Mouse (Mus musculus) frontal cortex, adult (tissue): ENCODE measurements at regions not wholly inside any gene's neighbourhood (a gene's known extent, or its start where the extent isn't known, plus 50 kb on each side); places are given as distances from the start of the nearest gene placed in this dataset.

ENCODE experiments used
- ATAC-seq: cut with Nextera tagmentation; 2 replicates; pipeline ENCODE4 v1.9.2; 2017; ENCODE audit warnings: mild to moderate bottlenecking, moderate library complexity, mixed read lengths; ENCODE audit not compliant: low TSS enrichment

DNA sequence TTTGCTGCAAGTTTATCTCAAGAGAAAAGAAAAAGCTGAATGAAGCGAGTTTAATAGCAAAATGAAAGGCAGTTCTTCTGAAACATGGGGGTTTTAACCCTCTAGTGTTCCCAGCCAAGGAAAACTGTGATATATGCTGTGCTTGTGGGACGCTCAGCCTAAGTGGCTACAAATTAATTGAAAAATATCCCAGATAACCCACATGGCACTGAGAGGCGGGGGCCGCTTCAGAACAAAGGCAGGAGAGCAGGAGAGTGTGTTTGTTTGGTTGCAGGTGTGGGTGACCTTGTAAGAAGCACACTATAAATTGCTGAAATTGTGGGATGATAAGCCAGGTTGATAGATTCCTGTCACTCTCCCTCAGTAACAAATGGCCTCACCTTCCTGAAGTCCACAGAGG is 154.7 kb upstream of the Mpped2 start:
- no peak for ATAC-seq

DNA sequence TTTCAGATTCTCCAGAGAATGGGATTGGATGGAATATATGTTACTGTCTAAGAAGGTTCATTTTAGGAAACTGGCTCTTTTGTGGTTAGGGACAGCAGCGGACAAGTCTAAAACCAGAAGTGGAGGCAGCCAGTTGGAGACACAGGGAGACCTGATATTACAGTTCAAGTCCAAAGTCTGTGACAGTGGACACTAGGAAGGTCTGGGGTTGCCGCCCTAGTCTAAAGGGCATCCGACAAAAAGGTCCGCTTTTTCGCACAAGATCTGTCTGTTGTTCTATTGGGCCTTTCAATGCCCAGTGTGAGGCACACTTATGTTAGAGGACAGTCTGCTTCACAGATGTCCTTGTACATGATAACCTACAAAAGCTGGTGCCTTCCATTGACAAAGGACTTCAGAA is 152.9 kb upstream of the Mpped2 start:
- ATAC-seq, result no peak

DNA sequence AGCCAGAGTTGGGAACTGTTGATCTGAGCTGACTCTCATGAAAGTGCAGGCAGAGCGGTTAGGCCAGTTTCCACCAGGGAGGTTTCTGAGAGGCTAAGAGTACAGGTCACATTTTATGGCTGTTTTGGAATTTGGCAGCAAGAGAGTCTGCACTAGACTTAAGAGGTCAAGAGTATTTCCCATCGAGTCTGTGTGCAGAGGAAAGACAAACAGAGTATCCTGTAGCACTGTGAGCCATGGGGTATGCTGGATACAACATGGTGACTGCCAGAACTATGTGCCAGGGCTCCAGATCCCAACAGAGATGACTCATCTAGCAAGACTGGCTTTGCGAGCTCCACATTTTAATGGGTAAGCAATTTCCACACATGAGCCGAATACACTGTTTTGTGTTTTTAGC is 146.0 kb upstream of the Mpped2 start:
- peak; percentile 86 for ATAC-seq

DNA sequence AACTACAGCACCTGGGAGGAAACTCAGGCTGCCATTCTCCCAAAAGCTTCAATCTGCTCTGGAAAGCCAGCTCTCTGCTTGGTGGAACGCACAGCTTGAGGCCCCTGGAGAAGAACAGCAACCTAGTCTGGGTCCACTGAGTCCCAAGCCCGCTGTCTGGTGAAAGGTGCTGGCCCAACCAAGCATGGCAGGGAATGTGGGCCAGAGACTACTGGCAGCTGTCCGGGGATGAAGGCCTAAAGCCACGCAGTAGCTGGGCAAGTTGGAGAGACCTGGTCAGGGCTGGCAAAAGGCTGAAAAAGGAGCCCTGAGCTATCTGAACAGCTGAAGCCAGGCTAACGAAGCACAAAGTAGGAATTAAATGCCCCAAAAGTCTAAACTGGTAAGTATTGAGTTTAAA is 139.4 kb upstream of the Mpped2 start:
- no peak for ATAC-seq

GRCm38 (mm10) chr2:106561571-106562090 is 131.4 kb upstream of the Mpped2 start:
- ATAC-seq, result no peak

DNA sequence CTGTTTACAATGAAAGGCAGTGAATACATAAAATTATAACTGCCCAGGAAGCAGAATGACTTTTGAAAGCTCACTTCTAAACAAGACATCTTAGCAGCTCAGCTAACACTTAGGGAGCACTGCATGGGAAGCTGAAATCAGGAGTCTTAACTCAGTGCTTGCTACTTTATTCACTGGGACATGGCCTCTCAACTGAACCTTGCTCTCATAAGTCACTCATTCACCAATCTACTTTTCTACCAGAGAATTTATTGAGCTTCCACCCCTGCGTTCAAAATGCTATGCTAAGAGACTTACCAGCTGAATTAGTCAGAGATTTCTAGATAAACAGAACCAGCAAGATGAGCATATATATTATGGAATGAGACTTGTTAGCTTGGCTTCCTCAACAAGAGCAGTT is 122.8 kb upstream of the Mpped2 start:
- no peak for ATAC-seq

GRCm38 (mm10) chr2:106571346-106571745 is 121.7 kb upstream of the Mpped2 start:
- no peak for ATAC-seq

GRCm38 (mm10) chr2:106571913-106572312 is 121.2 kb upstream of the Mpped2 start:
- no peak for ATAC-seq

DNA sequence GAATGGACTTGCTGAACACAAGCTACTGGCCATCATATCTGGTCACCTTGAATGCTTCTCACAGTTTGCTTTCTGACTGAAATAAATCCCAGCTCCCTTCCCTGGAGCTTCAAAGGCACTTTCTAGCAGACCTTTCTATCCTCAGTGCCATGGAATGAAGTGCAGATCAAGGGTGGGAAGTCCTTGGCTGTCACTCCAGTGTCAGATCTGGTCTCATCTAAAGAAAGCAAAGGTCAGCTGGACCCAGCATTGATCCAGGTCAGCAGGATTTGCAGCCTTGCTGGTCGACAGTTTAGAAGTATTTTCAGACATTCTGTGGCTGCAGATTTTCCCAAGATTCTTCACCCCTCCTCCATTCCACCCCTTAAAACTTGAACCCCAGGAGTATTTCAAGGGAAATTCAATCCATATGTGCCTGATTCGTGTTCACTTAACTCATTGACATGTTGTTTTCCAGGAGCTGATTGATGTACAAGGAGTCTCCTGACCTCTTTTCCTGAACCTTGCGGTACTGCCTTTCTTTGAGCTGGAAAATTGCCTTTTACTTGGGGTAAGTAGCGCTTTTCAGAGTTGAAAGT is 116.2 kb upstream of the Mpped2 start:
- no peak for ATAC-seq

GRCm38 (mm10) chr2:106578062-106578461 is 115.0 kb upstream of the Mpped2 start:
- ATAC-seq, result no peak

DNA sequence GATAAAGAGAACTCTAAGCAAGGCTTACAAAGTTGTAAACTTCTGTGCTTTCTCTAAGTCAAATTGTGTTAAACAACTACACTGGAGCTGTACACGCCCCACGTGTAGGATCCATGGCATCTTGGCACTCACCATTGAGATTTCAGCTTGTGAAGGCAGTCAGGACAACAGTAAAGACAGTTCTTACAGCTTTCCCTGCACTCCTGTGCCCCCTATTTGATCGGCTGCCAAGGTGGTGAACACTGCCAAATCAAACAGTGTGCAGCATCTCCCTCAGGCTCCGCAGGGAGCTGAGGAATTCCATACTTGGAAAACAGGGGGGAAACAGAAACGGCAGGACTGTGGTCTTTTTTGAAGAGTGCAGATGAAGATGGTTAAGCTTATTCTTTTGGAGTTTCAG is 112.4 kb upstream of the Mpped2 start:
- ATAC-seq, result no peak

DNA sequence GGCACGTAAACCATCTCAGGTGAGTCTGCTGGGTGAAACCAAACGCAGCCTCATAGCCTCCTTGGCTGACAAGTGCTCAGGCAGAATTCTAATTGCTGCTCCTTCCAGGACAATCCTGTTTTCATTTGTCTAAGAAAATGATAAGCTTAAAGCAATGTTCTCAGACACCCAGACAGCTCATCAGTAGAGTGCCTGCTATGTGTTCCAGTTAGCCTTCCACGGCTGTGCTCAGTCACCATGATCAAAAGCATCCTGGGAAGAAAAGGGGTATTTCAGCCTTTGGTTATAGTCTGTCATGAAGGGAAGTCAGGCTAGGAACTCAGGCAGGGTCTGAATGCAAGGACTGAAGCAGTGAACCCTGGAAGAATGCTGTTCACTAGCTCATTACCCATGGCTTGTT is 71.8 kb upstream of the Mpped2 start:
- ATAC-seq, result no peak

DNA sequence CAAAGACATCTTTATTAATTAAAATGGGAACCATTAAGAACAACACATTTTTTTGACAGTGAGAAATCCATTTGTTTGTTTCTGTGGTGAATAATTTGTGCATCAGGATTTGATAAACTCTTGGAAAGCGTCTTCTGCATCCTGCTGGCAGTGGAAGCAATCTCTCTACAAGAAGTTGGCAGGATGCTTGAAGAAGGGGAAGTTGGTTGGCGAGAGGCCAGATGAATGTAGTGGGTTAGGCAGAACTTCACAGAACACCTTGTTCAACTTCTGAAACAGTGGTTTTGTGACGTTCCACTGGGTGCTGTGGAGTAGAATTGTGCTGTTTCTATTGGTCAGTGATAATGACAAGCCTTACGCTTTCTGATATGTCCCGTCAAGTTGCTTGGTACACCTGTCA is 70.7 kb upstream of the Mpped2 start:
- ATAC-seq, result no peak

GRCm38 (mm10) chr2:106623680-106624079 is 69.4 kb upstream of the Mpped2 start:
- no peak for ATAC-seq

DNA sequence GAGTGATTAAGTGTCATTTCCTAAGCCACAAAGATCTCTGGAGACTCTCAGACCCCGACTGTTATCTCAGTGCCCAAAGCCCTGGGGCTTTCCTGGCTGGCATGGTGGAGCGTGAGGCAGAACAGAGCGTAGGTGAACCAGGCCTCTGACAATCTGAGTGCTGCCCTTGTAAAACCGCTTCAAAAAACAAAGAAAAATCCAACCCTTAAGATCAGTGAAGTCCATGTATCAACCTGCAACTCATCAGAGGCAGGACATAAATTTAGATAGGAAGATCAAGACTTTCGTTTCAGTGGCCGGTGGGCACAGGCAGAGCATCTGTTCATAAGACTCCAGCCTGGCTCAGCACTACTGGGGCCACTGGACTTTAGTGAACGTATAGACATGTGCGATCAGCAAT is 61.1 kb upstream of the Mpped2 start:
- no peak for ATAC-seq
